Mouse (Mus musculus): ENCODE measurements around the gene Pelp1. TPM values are rescaled to one million over a fixed set of nuclear protein-coding genes. Genes with fewer than 3 reads are reported as not detected.

The Pelp1 gene
- 74.1 TPM in 2 replicates for polyA plus RNA-seq (2011; ENCODE audit: insufficient read depth, insufficient read length, low read depth, missing spikeins)

GRCm38 (mm10) chr11:70409594-70410296 is at the start of gene Pelp1:
Gene Pelp1, minus strand, starts transcription at chr11:70410031.
- peak; percentile 67; the same call in 1 of the 2 replicates for TF ChIP-seq EP300 (IDR thresholded peaks at IDR 0.05; ENCODE audit: insufficient read depth, low read depth, low read length)
- no peak for TF ChIP-seq POLR2A (IDR thresholded peaks at IDR 0.05; ENCODE audit: insufficient read depth, low read length)
- no peak for TF ChIP-seq CTCF (IDR thresholded peaks at IDR 0.05; ENCODE audit: low read depth, low read length)
- H3K4me3 ChIP-seq (ENCODE audit: low read depth, low read length) = peak within 1 kb of the TSS; percentile 88
- H3K27me3 ChIP-seq (ENCODE audit: control insufficient read depth, insufficient read depth, low read length, poor library complexity, severe bottlenecking) = no peaks in the 10 kb centered on the region
- peaks cover 2% of the 10 kb centered on the region for H3K4me1 ChIP-seq (ENCODE audit: control insufficient read depth, insufficient read depth, low read length)
- H3K9ac ChIP-seq (ENCODE audit: low read depth, poor library complexity, severe bottlenecking) = peak within 1 kb of the TSS; percentile 85
- peaks cover 24% of the 10 kb centered on the region for H3K36me3 ChIP-seq (ENCODE audit: control insufficient read depth, insufficient read depth, low read length, poor library complexity, severe bottlenecking)
- no peaks in the 10 kb centered on the region for H3K9me3 ChIP-seq (replicated peaks; ENCODE audit: control insufficient read depth, insufficient read depth, low read length, poor library complexity, severe bottlenecking)
- peak within 1 kb of the TSS; percentile 88 for H3K27ac ChIP-seq (ENCODE audit: insufficient read depth, low read length)

DNA sequence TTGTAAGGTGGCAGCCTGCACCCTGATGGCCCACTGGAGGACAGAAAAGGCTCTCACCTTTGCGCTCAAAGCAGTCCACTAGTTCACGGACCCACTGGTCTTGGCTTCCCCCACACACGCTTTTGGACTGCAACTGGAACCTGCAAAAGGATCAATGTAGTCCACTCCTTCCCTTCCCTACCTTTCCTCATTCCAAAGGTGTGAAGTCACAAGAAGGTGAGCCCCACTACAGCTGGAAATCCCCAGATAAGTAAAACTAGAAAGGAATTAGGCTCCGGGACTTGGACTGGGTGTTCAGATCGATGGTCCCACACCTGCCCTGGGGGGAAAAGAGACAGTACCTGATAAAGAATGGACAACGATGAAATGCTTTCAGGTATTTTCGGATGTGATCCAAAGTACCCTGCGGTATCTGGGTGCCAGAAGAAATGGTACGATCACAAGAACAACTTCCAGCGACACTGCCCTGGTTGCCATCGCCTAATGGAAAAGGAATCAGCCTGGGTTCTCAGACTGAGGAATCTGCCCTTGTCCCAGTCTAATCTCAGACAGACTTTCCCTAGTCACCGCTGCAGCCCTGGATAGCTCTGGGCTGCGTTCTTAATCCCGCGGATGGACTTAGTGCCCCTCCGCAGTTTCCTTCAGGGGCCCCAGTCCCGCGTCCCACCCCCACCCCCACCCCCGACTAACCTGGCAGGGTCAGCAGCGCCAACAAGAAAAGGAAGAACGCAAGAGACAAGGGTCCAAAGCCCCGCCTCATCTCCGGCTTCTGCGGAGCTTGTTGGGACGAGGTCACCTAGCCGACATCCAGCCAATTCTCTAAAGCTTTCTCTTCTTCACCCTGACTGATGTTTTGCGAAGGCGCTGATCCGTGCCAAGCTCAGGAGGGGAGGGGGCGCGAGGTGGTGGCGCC is 49.1 kb upstream of the Pelp1 start, which contains the start of gene Zmynd15:
Gene Zmynd15, plus strand, starts transcription at position 746 of the 913 bp plus-strand sequence.
- no peaks in the 10 kb centered on the region for H3K9me3 ChIP-seq (replicated peaks; ENCODE audit: control insufficient read depth, insufficient read depth, low read length, poor library complexity, severe bottlenecking)
- H3K4me1 ChIP-seq (ENCODE audit: control insufficient read depth, insufficient read depth, low read length) = peaks cover 2% of the 10 kb centered on the region
- H3K4me3 ChIP-seq (ENCODE audit: low read depth, low read length) = peak within 1 kb of the TSS; percentile 66
- no peak for TF ChIP-seq CTCF (IDR thresholded peaks at IDR 0.05; ENCODE audit: low read depth, low read length)
- TF ChIP-seq POLR2A (IDR thresholded peaks at IDR 0.05; ENCODE audit: insufficient read depth, low read length) = no peak
- TF ChIP-seq EP300 (IDR thresholded peaks at IDR 0.05; ENCODE audit: insufficient read depth, low read depth, low read length) = no peak
- H3K27me3 ChIP-seq (ENCODE audit: control insufficient read depth, insufficient read depth, low read length, poor library complexity, severe bottlenecking) = no peaks in the 10 kb centered on the region
- H3K9ac ChIP-seq (ENCODE audit: low read depth, poor library complexity, severe bottlenecking) = peak within 1 kb of the TSS; percentile 62
- peaks cover 2% of the 10 kb centered on the region for H3K36me3 ChIP-seq (ENCODE audit: control insufficient read depth, insufficient read depth, low read length, poor library complexity, severe bottlenecking)
- no peak within 1 kb of the TSS for H3K27ac ChIP-seq (ENCODE audit: insufficient read depth, low read length)

DNA sequence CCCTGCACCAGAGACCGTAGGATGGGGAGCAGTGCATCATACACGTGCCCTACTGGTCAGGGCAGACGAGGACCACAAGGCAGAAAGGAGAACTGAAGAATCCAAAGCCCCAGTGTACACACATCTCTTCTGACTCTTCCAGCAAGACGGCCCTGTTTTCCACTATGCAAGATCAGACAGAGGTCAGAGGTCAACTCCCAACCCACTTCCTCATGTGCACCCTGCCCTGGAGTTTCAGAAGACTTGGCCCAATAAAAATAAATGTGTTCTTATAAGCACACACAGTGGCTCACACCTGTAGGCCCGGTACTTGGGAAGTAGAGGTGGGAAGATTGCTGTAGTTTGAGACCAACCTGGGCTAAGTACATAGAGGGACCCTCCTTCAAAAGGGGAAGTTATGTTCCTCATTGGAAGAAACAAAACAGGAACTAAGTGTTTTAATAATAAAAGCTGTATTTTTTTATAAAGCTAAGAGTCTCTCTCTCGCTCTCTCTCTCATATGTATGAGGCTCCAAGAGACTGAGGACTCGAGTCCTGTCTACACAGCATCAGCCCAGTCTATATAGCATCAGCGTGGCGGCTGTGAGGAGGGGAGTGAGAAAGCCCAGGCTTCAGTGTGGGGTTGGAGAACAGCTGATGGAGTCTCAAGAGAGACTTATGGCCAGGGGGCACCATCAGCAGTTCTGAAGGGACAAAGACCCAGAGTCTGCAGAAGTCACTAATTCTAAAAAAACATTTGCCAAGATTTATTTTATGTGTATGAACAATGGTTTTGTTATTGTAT is 43.6 kb upstream of the Pelp1 start:
- TF ChIP-seq CTCF (IDR thresholded peaks at IDR 0.05; ENCODE audit: low read depth, low read length) (no peak), POLR2A (IDR thresholded peaks at IDR 0.05; ENCODE audit: insufficient read depth, low read length) (no peak), EP300 (IDR thresholded peaks at IDR 0.05; ENCODE audit: insufficient read depth, low read depth, low read length) (no peak)
- Histone ChIP-seq H3K27ac (ENCODE audit: insufficient read depth, low read length) (no peak overlapping the region), H3K4me3 (ENCODE audit: low read depth, low read length) (no peak overlapping the region), H3K9me3 (replicated peaks; ENCODE audit: control insufficient read depth, insufficient read depth, low read length, poor library complexity, severe bottlenecking) (no peaks in the 10 kb centered on the region), H3K27me3 (ENCODE audit: control insufficient read depth, insufficient read depth, low read length, poor library complexity, severe bottlenecking) (no peaks in the 10 kb centered on the region), H3K4me1 (ENCODE audit: control insufficient read depth, insufficient read depth, low read length) (no peaks in the 10 kb centered on the region), H3K9ac (ENCODE audit: low read depth, poor library complexity, severe bottlenecking) (no peak overlapping the region), H3K36me3 (ENCODE audit: control insufficient read depth, insufficient read depth, low read length, poor library complexity, severe bottlenecking) (peaks cover 10% of the 10 kb centered on the region)

GRCm38 (mm10) chr11:70451797-70452498 is 42.1 kb upstream of the Pelp1 start, which contains the start of gene Med11:
Gene Med11, plus strand, starts transcription at chr11:70451919.
- Histone ChIP-seq H3K27me3 (ENCODE audit: control insufficient read depth, insufficient read depth, low read length, poor library complexity, severe bottlenecking) (no peaks in the 10 kb centered on the region), H3K9me3 (replicated peaks; ENCODE audit: control insufficient read depth, insufficient read depth, low read length, poor library complexity, severe bottlenecking) (no peaks in the 10 kb centered on the region), H3K27ac (ENCODE audit: insufficient read depth, low read length) (peak within 1 kb of the TSS; percentile 39), H3K4me1 (ENCODE audit: control insufficient read depth, insufficient read depth, low read length) (no peaks in the 10 kb centered on the region), H3K36me3 (ENCODE audit: control insufficient read depth, insufficient read depth, low read length, poor library complexity, severe bottlenecking) (peaks cover 10% of the 10 kb centered on the region), H3K4me3 (ENCODE audit: low read depth, low read length) (peak within 1 kb of the TSS; percentile 81), H3K9ac (ENCODE audit: low read depth, poor library complexity, severe bottlenecking) (peak within 1 kb of the TSS; percentile 42)
- no peak for TF ChIP-seq POLR2A (IDR thresholded peaks at IDR 0.05; ENCODE audit: insufficient read depth, low read length)
- peak; percentile 74; the same call in 1 of the 2 replicates for TF ChIP-seq EP300 (IDR thresholded peaks at IDR 0.05; ENCODE audit: insufficient read depth, low read depth, low read length)
- TF ChIP-seq CTCF (IDR thresholded peaks at IDR 0.05; ENCODE audit: low read depth, low read length) = peak; percentile 83

- H3K36me3 ChIP-seq (ENCODE audit: control insufficient read depth, insufficient read depth, low read length, poor library complexity, severe bottlenecking) = peaks cover 10% of the 10 kb centered on the region
- TF ChIP-seq POLR2A (IDR thresholded peaks at IDR 0.05; ENCODE audit: insufficient read depth, low read length) (no peak), EP300 (IDR thresholded peaks at IDR 0.05; ENCODE audit: insufficient read depth, low read depth, low read length) (no peak), CTCF (IDR thresholded peaks at IDR 0.05; ENCODE audit: low read depth, low read length) (no peak)
- no peaks in the 10 kb centered on the region for H3K9me3 ChIP-seq (replicated peaks; ENCODE audit: control insufficient read depth, insufficient read depth, low read length, poor library complexity, severe bottlenecking)
- peak overlapping the region; percentile 27; the same call in 1 of the 2 replicates for H3K27ac ChIP-seq (ENCODE audit: insufficient read depth, low read length)
- no peak overlapping the region for H3K4me3 ChIP-seq (ENCODE audit: low read depth, low read length)
- H3K9ac ChIP-seq (ENCODE audit: low read depth, poor library complexity, severe bottlenecking) = no peak overlapping the region
- H3K27me3 ChIP-seq (ENCODE audit: control insufficient read depth, insufficient read depth, low read length, poor library complexity, severe bottlenecking) = no peaks in the 10 kb centered on the region
- no peaks in the 10 kb centered on the region for H3K4me1 ChIP-seq (ENCODE audit: control insufficient read depth, insufficient read depth, low read length)
Measured at GRCm38 (mm10) chr11:70450926-70451325, 41.1 kb upstream of the Pelp1 start.

Measured in ES-Bruce4 (cell line).